Mouse (Mus musculus) left cerebral cortex, postnatal 4 days (tissue): Measurements from ENCODE around the gene Wwc1. TPM values are rescaled to one million over a fixed set of nuclear protein-coding genes. Genes with fewer than 3 reads are reported as not detected.
A peak's percentile ranks its signal among the peaks of the same experiment; 100 is the strongest.

Experiments
- DNase-seq: peaks from one replicate; pipeline ENCODE4 v3.0.0-alpha.2; 2022
- intact Hi-C: fragments of 180-260 bp; cut with DNase I; formaldehyde crosslinking; loops from one replicate; pipeline ENCODE4 v1.15.1; 2025
- total RNA-seq, 2 experiments: library from RNA; stranded (reverse); gene quantifications; 2 replicates each; pipeline ENCODE4 v1.2.3; 2021

The Wwc1 gene
- total RNA-seq, 2 experiments from 2014 or later: 106 to 129 TPM

GRCm38 (mm10) chr11:35974632-35975450, 5.5 kb downstream of the Wwc1 start:
- intact Hi-C loops: loop anchor here (5.0 kb wide), 2 partner anchors 58 to 108 kb away; no protein-coding TSS in a partner anchor
- no peak for DNase-seq

DNA sequence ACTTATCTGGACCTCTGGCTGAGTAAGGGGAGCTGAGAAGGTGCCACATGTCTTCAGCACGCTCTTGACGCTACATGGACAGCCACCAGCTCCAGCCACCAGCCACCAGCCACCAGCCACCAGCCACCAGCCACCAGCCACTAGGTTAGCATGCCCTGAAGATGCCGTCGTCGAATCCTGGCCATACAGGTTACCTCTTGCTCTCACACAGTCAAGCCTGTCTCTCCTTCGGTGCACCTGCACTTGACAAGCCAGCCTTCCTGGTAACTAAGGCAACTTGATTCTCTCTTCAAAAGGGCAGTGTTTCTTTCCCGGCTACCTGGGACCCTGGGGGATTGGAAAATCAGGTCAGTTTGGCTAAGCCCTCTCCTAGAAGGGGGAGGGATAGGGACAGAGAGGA, 7.2 kb downstream of the Wwc1 start:
- intact Hi-C loops: no loop called here
- no peak for DNase-seq

DNA sequence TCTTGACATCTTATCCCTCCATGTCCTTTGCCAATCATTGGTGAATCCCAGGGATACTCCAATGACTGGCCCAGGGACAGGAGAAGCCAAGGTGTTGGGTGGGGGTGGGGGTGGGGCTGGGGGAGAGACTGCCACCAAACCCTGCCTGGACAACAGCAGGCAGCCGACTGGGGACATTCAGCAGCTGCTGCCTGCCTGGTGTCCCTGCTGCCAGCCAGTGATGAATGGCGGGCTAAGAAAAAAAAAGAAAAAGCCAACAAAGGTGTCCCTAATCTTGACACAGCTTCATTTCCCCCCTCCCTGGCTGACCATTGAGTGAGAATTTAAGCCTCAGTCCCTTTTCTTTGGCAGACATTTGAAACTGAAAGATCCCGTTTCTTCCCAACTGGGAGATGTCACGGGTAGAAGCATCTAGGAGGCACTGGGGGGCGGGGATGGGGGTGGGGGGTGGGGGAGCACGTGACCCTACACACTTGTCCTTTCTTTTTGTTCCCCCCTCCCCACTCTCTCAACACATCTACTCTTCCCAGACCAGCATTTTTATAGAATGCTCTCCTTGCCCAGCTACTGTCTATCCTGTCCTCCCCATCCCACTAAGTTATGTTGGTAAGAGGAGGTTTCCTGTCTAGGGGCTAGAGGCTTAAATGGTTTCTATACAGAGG, 7.9 kb downstream of the Wwc1 start:
- DNase-seq: no peak
- intact Hi-C loops: no loop called here

DNA sequence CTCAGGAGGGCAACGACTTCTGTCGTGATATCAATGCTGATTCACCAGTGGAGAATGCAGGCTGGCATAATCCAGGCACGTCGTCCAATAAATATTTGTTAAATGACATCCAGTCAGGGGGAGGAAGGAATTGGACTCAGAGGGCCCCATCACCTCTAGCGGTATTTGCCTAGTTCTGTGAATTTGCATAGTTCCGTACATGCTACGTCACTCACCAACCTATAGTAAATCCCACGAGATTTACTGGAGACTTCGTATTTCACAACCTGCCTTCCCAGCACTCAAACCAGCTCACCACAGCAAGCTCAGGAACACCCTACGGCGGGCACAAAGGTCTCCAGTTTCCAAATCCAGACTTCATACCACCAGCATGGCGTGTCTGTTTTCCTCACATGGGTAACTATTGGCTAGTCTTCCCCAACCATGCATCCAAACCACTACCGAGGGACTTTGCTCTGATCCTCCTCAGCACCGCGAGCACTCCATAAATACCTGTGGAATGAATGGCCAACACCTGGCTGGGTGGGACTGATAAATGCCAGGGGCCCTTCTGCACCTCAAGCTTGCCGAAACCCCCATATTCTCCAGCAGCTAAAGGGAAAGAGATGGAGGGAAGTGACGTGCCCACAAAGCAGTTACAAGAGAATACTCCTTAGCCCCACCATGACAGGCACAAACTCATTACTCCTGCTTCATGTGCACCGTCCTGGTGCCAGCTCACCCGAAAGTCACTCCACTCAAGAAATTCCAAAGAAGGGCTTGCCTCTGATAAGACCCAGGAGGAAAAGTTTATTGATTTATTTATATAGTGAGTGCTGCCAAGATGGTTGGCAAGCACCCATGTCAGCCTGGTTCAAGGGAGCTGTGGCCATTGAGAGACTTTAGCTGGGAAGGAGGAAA, 9.3 kb downstream of the Wwc1 start:
- intact Hi-C loops: no loop called here
- DNase-seq: no peak

DNA sequence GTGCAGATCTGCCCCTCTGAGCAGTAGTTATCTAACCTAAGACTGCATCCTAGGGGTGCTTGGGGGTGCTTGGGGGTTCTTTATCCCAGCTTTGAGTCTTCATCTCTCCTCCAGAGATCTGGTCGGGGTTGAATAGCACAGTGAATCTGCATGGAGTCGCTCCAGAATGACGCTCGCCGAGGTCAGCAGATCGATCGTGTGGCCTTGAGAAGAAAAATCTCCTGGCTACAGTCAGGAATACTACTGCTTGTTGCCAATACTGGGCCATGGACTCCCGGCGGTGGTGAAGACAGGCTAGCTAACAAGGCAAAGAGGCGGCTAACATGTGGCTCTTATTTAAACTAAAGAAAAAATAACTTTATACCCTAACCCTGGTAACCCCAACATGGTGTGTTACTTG, 12.0 kb downstream of the Wwc1 start:
- intact Hi-C loops: no loop called here
- no peak for DNase-seq

- intact Hi-C loops: no loop called here
- DNase-seq: no peak
These were observed 16.3 kb downstream of the Wwc1 start for GRCm38 (mm10) chr11:35963981-35964549.

GRCm38 (mm10) chr11:35963554-35963953, 16.8 kb downstream of the Wwc1 start:
- intact Hi-C loops: no loop called here
- no peak for DNase-seq

GRCm38 (mm10) chr11:35962431-35962830, 17.9 kb downstream of the Wwc1 start:
- DNase-seq: no peak
- intact Hi-C loops: no loop called here

DNA sequence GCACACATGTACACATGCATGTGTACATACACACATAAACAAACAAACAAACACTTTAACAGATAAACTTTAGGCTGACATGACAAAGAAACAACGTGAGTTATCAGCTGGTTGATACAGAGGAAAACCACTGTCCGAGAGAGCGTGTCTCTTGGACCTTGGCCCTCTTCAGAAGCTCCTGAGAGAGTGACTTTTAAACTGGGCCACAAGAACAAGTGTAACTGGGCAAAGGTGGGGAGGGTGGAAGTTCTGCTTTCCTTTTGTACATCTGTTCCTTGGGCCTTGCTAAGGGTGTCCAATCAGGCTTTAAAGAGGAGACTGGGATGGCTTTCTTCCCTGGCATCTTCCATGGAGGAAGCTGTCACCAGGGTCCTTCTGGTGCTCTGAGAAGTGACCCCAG, 21.1 kb downstream of the Wwc1 start:
- intact Hi-C loops: no loop called here
- DNase-seq: no peak

DNA sequence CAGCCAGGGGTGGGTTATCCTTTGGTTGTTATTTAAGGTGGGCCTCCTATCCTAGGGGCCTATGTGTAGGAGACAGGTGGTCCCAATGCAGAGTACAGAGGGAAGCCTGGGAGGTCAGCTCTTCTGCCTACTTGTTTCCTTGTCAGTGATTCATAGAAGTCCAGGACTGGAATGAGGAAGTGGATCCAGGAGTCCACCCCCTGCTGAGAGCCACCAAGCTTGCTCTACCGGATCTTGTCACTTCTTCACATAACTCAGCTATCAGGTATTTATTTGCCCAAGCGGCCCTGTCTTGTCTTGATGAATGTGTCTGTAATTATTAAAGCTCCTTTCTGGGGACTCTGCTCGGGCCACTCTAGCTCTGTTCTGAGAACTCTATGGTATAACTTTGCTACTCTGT, 24.8 kb downstream of the Wwc1 start:
- intact Hi-C loops: no loop called here
- DNase-seq: no peak

- intact Hi-C loops: no loop called here
- no peak for DNase-seq
These were observed 27.1 kb downstream of the Wwc1 start for GRCm38 (mm10) chr11:35953179-35953578.

DNA sequence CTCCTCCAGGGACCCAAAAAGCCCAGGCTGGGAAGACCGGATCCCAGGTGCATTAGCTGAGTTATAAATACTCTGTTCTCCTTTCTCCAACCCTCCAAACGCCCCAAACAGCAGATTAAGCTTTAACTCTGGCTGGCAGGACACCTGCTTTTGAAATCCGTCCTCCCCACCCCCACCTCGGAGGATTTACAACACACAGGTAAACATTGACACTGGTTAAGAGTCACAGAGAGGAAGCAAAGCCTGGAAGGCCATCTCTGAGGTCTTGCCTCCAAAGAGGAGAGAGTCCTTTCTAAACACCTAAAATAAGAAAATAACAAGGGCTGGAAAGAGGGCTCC, 28.6 kb downstream of the Wwc1 start:
- DNase-seq: no peak
- intact Hi-C loops: no loop called here

DNA sequence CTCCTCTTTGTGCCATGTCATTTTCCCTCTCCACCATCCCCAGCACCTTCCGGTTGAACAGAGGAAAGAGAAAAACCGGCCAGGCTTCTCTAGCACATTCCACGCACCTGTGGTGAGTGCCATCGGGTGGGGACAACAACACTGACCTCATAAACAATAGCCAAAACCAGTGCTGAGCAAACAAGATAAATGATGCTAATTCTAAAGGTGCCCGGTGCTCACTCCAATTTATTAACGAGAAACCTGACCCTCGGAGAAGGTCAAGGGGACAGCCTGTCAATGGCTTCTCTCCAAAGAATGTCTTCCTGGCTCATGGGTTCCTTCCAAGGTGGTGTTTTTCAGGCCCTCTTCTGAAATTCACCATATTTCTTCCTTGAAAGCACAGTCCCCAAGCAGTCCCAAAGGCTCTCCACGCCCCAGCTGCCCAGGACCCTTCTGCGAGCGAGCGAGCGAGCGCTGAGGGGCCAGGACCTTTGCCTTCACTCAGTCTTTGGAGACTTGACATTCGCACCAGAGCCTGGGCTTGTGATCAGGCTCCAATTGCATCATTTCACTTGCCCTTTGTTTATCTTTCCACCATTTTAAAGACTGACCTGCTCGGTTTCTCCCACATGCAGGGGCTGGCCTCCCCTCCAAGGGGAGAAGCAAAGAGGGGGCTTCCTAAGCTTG, 29.1 kb downstream of the Wwc1 start:
- intact Hi-C loops: no loop called here
- no peak for DNase-seq

DNA sequence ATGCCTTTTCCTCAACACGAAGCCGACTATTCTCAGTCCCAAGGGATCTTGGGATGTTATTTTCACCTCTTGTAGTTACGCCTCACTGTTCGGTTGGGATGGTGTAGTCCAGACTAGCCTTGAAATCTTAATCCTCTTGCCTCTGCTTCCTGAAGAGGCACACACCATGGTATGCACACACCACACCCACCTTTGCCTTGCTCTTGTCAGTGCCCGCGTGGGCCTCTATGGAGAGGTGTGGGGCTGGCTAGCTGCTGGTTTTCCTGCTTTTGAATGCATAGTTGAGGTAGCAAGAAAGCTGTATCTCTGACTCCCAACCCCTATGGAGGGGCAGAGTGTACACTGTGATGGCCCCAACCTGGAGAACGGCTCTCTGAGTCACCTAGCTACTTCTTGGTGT, 29.9 kb downstream of the Wwc1 start:
- intact Hi-C loops: no loop called here
- no peak for DNase-seq

GRCm38 (mm10) chr11:35950011-35950410, 30.3 kb downstream of the Wwc1 start:
- intact Hi-C loops: no loop called here
- no peak for DNase-seq

DNA sequence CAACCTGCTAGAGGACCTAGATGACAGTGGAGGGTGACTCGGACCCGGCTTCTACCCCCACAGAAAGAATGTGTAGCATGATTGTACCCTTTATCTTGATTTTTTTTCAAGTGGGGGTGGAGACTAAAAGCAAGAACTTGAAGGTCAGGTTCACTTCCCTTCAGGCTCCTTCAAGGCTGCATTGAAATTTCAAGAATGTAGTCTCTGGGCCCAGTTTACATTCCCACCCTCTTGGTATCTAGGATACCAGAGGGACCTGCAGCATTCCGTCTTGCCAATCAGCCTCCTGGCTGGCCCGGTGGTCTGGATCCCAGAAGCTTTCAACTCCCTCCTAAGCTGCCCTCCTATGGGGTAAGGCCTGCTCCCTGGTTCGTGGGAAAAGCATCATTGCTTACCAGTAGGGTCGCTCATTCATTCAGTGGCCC, 31.9 kb downstream of the Wwc1 start:
- intact Hi-C loops: no loop called here
- no peak for DNase-seq

- intact Hi-C loops: no loop called here
- no peak for DNase-seq
These were observed 32.4 kb downstream of the Wwc1 start for GRCm38 (mm10) chr11:35947944-35948343.

GRCm38 (mm10) chr11:35945187-35945586, 35.1 kb downstream of the Wwc1 start:
- no peak for DNase-seq
- intact Hi-C loops: no loop called here

DNA sequence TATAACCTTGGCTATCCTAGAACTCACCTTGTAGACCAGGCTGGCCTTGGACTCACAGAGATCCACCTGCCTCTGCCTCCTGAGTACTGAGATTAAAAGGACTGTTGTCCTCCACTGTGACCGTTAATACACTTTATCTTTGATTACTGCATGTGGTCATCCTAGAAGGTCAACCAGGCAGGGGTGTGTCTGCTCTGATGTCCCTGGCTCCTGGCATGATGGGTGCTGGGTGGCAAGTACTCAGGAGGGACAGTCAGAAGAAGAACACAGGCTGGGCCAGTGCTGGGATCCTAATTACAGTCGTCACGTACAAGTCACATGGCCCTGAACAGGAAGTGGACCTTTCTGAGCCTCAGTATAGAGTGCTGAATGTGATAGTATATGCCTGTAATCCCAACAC, 38.7 kb downstream of the Wwc1 start:
- intact Hi-C loops: no loop called here
- DNase-seq: no peak

- peak; percentile 63 for DNase-seq
- intact Hi-C loops: no loop called here
These were observed 39.3 kb downstream of the Wwc1 start for GRCm38 (mm10) chr11:35941064-35941463.
